Mouse (Mus musculus): Measurements from ENCODE around the gene Lst1.
A peak's percentile ranks its signal among the peaks of the same experiment; 100 is the strongest.

The Lst1 gene

GRCm38 (mm10) chr17:35185639-35186611, 2.3 kb downstream of the Lst1 start:
- peak; percentile 82 to 91 for DNase-seq (ENCODE audit: low spot score in 2 of 2)

DNA sequence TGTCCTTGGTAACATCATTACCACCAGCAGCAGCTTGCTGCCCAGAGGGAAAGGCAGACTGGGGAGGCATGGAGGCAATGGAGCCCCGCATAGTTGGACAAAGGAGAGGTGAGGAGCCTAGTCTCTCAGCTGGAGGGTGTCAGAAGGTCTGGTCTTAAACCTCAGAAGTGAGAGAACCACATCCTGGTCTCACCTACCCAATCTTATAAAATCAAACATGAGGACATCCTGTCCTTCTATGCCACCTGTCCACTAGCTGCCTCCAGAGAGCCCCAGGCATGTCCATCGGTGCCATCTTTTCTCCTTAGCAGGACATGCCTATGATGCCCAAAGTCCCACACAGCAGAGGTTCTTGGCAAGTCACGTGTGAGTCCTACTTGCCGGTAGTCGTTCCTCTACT, 8.1 kb downstream of the Lst1 start:
- DNase-seq (ENCODE audit: low spot score in 2 of 2), result no peak

DNA sequence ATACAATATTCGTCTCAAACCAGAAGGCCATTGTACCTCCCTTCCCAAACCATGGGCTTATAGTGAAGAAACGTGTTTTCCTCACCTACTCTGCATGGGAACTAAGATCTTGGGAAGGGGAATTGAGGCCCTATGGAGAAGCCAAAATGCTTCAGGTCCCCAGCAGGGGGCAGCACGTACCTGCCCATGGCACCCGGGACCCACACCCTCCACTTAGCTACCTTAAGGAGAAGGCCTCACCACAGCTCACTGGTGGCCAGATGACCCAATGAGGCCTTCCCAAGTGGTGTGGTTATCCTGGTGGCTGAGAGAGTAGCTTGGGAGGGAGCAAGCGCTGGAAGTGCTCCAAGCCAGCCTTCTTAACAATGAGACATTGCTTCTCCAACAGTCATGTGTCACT, 9.7 kb downstream of the Lst1 start:
- DNase-seq (ENCODE audit: low spot score in 2 of 2), result peak; percentile 74 to 77

GRCm38 (mm10) chr17:35175968-35176367, 12.3 kb downstream of the Lst1 start, which contains the start of gene Aif1:
TSS of gene Aif1 (minus strand) at chr17:35176068.
- no peak for DNase-seq (ENCODE audit: low spot score in 2 of 2)

DNA sequence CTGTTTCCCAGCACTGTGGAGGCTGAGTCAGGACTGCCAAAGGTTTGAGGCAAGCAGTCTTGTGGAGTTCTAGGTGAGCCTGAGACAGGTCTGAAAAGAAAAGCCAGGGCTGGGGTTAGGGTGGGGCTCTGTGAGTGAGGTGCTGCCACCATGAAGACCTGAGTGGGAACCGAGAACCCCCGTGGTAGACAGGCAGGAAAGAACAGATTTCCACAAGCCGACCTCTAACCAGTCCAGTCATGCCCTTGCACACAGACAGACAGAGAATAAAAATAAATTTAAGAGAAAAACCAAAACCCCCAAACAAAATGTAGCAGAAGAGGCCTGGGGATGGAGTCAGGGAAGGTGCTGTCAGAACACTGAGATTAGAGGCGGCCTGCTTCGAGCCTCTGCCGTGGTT, 12.9 kb downstream of the Lst1 start:
- DNase-seq (ENCODE audit: low spot score in 2 of 2), result peak; percentile 62 to 68

DNA sequence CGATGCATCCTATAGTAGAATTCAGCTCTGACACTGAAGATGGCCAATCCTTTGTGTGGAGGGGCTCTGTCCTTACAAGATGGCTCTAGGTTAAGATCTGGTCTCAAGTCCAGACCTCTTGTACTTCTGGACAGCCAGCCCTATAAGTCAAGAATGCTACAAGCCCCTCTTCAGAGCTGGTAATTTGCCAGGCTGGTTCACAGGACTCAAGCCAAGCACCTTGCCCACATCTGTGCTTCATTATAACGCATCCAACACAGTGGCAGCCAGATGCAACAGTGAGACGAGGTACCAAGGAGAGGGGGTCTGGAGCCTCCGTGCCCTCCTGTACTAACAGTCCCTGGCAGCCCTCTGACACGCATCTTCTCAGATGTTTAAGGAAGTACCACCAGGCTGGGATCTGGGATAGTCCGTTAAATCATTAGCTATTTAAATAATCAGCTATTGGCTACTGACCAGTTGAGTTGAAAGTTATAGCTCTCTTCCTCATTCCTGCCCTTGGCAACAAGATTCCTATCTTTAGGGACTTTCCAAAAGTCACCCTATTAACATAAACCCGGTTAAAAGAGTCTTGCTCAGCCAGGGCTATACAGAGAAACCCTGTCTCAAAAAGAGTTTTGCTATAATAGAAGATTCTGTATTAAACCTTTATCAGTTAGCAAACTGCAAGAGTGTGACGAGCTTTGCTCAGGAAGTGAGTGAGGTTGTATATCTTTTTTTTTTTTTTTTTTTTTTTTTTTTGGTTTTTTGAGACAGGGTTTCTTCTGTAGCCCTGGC, 13.8 kb downstream of the Lst1 start:
- no peak for DNase-seq (ENCODE audit: low spot score in 2 of 2)

DNA sequence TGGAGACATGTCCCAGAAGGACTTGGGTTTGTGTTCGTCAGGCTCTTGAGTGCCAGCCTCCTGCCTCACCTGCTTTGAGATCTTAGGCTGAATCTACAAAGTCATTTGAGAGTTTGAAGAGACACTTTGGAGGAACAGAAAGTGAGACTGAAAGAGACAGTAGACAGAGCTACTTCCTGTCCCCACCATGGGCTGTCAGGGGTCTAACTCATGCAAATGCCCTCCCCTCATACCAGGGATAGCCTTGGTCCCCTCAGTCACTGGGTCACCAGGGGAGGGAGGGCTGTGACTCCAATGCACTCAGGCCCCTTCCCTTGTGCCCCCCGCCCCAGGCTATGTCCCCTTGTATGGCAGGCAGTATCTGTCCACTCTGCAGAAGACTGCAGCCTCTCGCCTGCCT, 14.9 kb downstream of the Lst1 start:
- peak; percentile 70 to 75 for DNase-seq (ENCODE audit: low spot score in 2 of 2)

- DNase-seq (ENCODE audit: low spot score in 2 of 2), result peak in 1 of 2 experiments; percentile 31
Observed at GRCm38 (mm10) chr17:35172445-35173234, 15.6 kb downstream of the Lst1 start.

DNA sequence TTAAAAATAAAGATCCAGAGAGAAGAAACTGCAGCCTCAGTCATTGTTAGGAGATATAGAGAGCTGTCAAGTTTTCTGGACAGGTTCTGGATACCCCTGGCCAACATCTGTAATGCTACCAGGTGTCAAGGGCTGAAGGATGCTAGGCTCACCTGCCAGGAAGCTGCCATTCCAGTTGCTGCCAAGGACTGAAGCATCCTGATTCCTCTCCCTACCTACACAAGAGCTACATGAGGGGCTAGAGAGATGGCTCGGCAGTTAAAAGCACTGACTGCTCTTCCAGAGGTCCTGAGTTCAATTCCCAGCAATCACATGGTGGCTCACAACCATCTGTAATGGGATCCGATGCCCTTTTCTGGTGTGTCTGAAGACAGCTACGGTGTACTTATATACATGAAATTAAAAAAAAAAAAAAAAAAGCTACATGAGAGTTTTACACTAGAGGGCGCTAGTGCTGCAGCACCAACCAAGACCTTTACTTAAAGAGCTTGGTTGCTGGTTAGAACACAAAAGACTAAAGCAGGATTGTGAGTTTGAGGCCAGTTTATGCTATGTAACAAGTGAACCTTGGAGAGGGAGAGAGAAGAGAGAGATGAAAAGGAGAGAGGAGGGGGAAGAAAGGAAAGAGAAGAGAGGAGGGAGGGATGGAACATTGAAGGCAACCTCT, 19.6 kb downstream of the Lst1 start:
- DNase-seq (ENCODE audit: low spot score in 2 of 2), result peak in 1 of 2 experiments; percentile 58

- no peak for DNase-seq (ENCODE audit: low spot score in 2 of 2)
Observed at GRCm38 (mm10) chr17:35167794-35168193, 20.4 kb downstream of the Lst1 start.

GRCm38 (mm10) chr17:35166352-35167035, 21.7 kb downstream of the Lst1 start:
- peak; percentile 71 to 85 for DNase-seq (ENCODE audit: low spot score in 2 of 2)

GRCm38 (mm10) chr17:35165451-35166155, 22.6 kb downstream of the Lst1 start:
- no peak for DNase-seq (ENCODE audit: low spot score in 2 of 2)

GRCm38 (mm10) chr17:35164568-35165450, 23.4 kb downstream of the Lst1 start, which contains the start of gene Prrc2a:
TSS of gene Prrc2a (minus strand) at chr17:35164897.
- peak; percentile 98 for DNase-seq (ENCODE audit: low spot score in 2 of 2)

DNA sequence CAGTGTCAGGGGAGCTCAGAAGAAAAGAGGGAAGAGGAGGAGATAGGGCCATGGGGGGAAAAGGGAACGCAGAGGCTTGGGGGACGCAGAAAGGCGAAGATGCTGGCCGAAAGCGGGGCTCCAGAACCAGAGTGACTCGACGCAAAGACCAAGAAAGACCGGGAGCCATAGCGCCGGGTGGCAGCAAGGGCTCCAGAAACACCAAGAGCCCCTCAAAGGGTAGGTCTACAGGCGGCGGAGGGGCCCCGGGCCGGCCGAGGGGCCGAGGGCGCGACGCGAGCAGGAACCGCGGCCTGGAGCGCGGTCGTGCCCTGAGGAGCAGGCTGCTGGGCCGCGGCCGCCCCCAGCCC, 24.0 kb downstream of the Lst1 start:
- no peak for DNase-seq (ENCODE audit: low spot score in 2 of 2)

GRCm38 (mm10) chr17:35163326-35164081, 24.7 kb downstream of the Lst1 start:
- DNase-seq (ENCODE audit: low spot score in 2 of 2), result no peak

GRCm38 (mm10) chr17:35162730-35163129, 25.5 kb downstream of the Lst1 start:
- no peak for DNase-seq (ENCODE audit: low spot score in 2 of 2)

- DNase-seq (ENCODE audit: low spot score in 2 of 2), result no peak
Observed at GRCm38 (mm10) chr17:35162121-35162520, 26.1 kb downstream of the Lst1 start.

DNA sequence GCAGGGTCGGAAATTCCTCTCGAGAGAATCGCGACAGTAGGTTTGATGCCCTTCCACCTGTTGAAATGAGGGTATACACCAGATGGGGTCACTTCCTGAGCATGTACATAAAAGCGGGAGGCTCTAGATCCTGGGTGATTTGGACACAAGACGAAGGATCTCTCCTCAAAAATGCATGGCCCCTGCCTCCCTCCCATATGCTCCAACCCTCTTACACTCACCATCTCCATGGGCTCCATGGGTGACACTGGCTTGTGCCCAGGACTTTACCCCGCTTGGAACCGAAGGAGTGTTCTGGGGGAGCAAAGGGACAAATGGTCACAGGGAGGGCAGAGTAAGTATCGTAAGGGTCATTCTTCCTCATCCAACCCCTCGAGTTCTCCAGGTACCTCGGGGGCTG, 26.8 kb downstream of the Lst1 start:
- no peak for DNase-seq (ENCODE audit: low spot score in 2 of 2)
